Mouse (Mus musculus) induced T-regulatory cell, adult 2 months (primary cell): ENCODE measurements around the gene Ranbp2.
A peak's percentile ranks its signal among the peaks of the same experiment; 100 is the strongest.
"Not testable (repeated sequence)": the region's sequence is repeated elsewhere in the genome, so short reads cannot be mapped to it uniquely, and the experiment has no call there.

Experiments
- DNase-seq: peaks from one replicate; pipeline ENCODE4 v3.0.0-alpha.2; 2012; ENCODE audit warnings: low read depth

The Ranbp2 gene

GRCm38 (mm10) chr10:58497320-58498284 is 50.9 kb downstream of the Ranbp2 start, which contains the start of gene Ccdc138:
Gene Ccdc138, plus strand, starts transcription at chr10:58497948.
- DNase-seq = peak; percentile 97

GRCm38 (mm10) chr10:58498516-58498915 is 51.8 kb downstream of the Ranbp2 start:
- no peak for DNase-seq

- DNase-seq = peak; percentile 74
Measured at GRCm38 (mm10) chr10:58529358-58529757, 82.6 kb downstream of the Ranbp2 start.

- no peak for DNase-seq
Measured at GRCm38 (mm10) chr10:58530896-58531790, 84.4 kb downstream of the Ranbp2 start.

GRCm38 (mm10) chr10:58532177-58532576 is 85.5 kb downstream of the Ranbp2 start:
- DNase-seq = no peak

- not testable (repeated sequence) for DNase-seq
Measured at GRCm38 (mm10) chr10:58536276-58536675, 89.6 kb downstream of the Ranbp2 start.

- DNase-seq = no peak
Measured at GRCm38 (mm10) chr10:58540613-58541012, 93.9 kb downstream of the Ranbp2 start.
